Mouse (Mus musculus) ES-Bruce4 (cell line): ENCODE data around the gene Actl11. TPM values are rescaled to one million over a fixed set of nuclear protein-coding genes. Genes with fewer than 3 reads are reported as not detected.

Experiments
- H3K27ac ChIP-seq: 2 replicates; pipeline ENCODE4 v1.5.1; 2012; ENCODE audit warnings: low read length, inconsistent platforms; ENCODE audit not compliant: insufficient read depth
- H3K27me3 ChIP-seq: 2 replicates; pipeline ENCODE4 v1.6.1; 2012; ENCODE audit warnings: mild to moderate bottlenecking, low read length, inconsistent platforms; ENCODE audit not compliant: control insufficient read depth, poor library complexity, insufficient read depth, severe bottlenecking
- H3K36me3 ChIP-seq: 2 replicates; pipeline ENCODE4 v1.6.1; 2012; ENCODE audit warnings: inconsistent platforms, mild to moderate bottlenecking, low read length, moderate library complexity; ENCODE audit not compliant: control insufficient read depth, poor library complexity, insufficient read depth, severe bottlenecking
- H3K4me1 ChIP-seq: one replicate; pipeline ENCODE4 v1.8.1; 2011; ENCODE audit warnings: low read length; ENCODE audit not compliant: control insufficient read depth, insufficient read depth
- H3K4me3 ChIP-seq: 2 replicates; pipeline ENCODE4 v1.5.1; 2011; ENCODE audit warnings: low read depth, mild to moderate bottlenecking, low read length
- H3K9ac ChIP-seq: 2 replicates; pipeline ENCODE4 v1.6.1; 2012; ENCODE audit warnings: low read depth, mild to moderate bottlenecking, inconsistent platforms; ENCODE audit not compliant: poor library complexity, severe bottlenecking
- H3K9me3 ChIP-seq: replicated peaks from 2 replicates; pipeline ENCODE4 v1.6.1; 2012; ENCODE audit warnings: mild to moderate bottlenecking, low read length, inconsistent platforms; ENCODE audit not compliant: control insufficient read depth, poor library complexity, insufficient read depth, severe bottlenecking
- CTCF ChIP-seq: IDR thresholded peaks from one replicate; pipeline ENCODE4 v1.8.1; 2011; ENCODE audit warnings: low read depth, low read length
- EP300 ChIP-seq: IDR thresholded peaks from 2 replicates; pipeline ENCODE4 v1.6.1; 2011; ENCODE audit warnings: low read depth, low read length; ENCODE audit not compliant: insufficient read depth
- POLR2A ChIP-seq: IDR thresholded peaks from one replicate; pipeline ENCODE4 v1.8.1; 2011; ENCODE audit warnings: low read length; ENCODE audit not compliant: insufficient read depth
- polyA plus RNA-seq: library from polyadenylated mRNA; stranded (reverse); fragments of >200 nt; gene quantifications from 2 replicates; pipeline ENCODE4 v1.2.4, GENCODE M21; 2011; ENCODE audit warnings: low read depth; ENCODE audit not compliant: missing spikeins, insufficient read depth, insufficient read length

Gene Actl11
- polyA plus RNA-seq, 1 experiment = not detected

DNA sequence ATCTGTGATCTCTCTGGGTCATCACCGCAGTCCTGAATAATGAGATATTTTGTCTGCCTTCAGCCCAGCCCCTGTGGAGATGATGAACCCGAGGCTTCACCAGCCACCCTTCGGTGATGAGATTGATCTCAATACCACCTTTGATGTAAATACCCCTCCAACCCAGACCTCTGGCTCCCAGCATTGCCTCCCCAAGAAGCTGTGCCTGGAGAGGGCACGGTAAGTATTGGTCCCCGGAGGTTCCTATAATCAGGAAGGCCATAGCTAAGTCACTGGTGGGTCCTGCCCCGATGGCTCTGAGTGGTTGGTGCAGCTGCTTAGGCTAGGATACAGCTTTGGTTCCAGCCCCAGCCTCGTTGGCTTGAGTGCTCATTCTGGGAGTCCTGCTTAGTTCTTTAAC, 40.3 kb downstream of the Actl11 start:
- Histone ChIP-seq H3K9me3 (no peaks in the 10 kb centered on the region), H3K27me3 (no peaks in the 10 kb centered on the region), H3K27ac (no peak overlapping the region), H3K9ac (no peak overlapping the region), H3K4me3 (no peak overlapping the region), H3K36me3 (no peaks in the 10 kb centered on the region), H3K4me1 (no peaks in the 10 kb centered on the region)
- no peak for TF ChIP-seq EP300
- TF ChIP-seq CTCF = no peak
- no peak for TF ChIP-seq POLR2A

- Histone ChIP-seq H3K4me1 (no peaks in the 10 kb centered on the region), H3K27me3 (no peaks in the 10 kb centered on the region), H3K9ac (no peak overlapping the region), H3K4me3 (no peak overlapping the region), H3K27ac (no peak overlapping the region), H3K36me3 (no peaks in the 10 kb centered on the region), H3K9me3 (no peaks in the 10 kb centered on the region)
- TF ChIP-seq CTCF (no peak), EP300 (no peak), POLR2A (no peak)
Observed at GRCm38 (mm10) chr9:107970311-107970710, 42.0 kb downstream of the Actl11 start.

GRCm38 (mm10) chr9:107971690-107972541, 43.6 kb downstream of the Actl11 start:
- no peaks in the 10 kb centered on the region for H3K9me3 ChIP-seq
- H3K27me3 ChIP-seq = no peaks in the 10 kb centered on the region
- no peak overlapping the region for H3K9ac ChIP-seq
- no peaks in the 10 kb centered on the region for H3K4me1 ChIP-seq
- H3K4me3 ChIP-seq = no peak overlapping the region
- H3K27ac ChIP-seq = no peak overlapping the region
- TF ChIP-seq EP300 (no peak), CTCF (no peak), POLR2A (no peak)
- no peaks in the 10 kb centered on the region for H3K36me3 ChIP-seq

DNA sequence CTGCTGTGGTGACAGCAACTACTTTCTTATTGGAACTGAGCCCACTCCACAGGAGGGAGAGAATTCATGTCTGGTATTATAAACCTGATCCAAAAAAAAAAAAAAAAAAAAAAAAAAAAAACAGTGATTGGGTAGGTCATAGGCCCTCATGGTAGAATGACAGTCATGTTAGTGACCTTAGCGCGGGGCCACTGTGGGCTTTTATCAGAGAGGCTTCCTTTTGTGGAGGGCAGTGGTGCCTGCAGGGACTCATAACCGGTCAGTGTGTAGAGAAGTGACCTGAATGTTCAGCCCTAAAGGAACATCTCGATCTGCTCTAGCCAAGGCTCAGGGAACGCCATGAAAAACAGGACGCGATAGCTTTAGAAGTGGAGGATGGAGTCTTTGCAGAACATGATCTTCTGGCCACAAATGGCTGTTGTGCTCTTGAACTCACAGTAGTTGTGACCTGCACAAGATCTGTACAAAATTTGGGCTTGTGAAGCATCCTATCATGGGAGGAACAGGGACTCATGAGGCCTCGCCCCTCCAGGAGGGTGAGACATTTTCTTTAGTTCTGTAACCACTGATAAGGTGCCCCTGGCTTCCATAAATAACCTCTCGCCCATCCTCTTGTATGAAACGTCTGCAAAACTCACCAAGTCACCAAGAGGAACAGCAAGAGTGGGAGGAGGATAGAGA, 46.4 kb downstream of the Actl11 start:
- Histone ChIP-seq H3K36me3 (no peaks in the 10 kb centered on the region), H3K27ac (no peak overlapping the region), H3K4me1 (no peaks in the 10 kb centered on the region), H3K27me3 (no peaks in the 10 kb centered on the region), H3K9ac (no peak overlapping the region), H3K4me3 (no peak overlapping the region), H3K9me3 (no peaks in the 10 kb centered on the region)
- no peak for TF ChIP-seq CTCF
- no peak for TF ChIP-seq POLR2A

DNA sequence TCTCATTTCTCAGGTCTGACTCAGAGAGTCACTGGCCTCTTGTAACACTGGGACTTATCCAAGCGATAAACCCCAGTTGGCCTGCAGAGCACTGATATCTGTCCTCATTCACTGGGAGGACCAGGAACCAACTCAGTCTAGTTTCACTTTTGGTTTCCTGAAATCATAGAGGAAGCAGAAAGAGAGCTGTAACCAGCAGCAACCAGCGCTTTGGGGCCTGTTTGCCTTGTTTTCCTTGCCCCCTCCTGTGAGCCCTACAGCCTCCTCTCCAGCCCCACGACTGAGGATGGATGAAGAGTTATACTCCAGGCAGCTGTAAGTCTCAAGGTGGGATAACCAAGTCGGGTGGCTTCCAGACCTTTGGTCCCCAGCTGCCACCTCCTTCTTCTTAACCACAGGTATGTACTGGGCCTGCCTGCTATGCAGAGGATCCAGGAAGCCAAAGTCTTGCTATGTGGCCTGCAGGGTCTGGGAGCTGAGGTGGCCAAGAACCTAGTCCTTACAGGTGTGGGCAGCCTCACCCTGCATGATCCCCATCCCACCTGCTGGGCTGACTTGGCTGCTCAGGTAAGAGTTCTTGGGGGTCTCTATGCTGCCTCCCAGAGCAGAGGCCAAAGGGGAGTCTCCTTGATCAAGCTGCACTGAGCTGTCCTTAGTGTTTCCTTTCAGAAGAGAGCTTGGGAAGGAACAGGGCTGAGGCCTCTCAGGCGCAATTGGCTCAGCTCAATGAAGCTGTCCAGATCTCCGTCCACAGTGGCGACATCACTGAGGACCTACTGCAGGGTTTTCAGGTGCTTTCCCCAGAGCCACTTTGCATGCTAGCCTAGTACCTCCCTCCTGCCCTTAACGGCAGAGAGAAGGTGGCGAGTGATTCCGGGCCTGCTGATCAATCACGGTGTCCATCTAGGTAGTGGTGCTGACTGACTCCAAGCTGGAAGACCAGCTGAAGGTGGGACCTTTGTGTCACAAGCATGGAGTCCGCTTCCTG, 47.4 kb downstream of the Actl11 start, which contains the start of gene Uba7:
Gene Uba7, plus strand, starts transcription at position 107 of the 988 bp plus-strand sequence.
- Histone ChIP-seq H3K9me3 (no peaks in the 10 kb centered on the region), H3K36me3 (no peaks in the 10 kb centered on the region), H3K27me3 (no peaks in the 10 kb centered on the region), H3K27ac (no peak within 1 kb of the TSS), H3K9ac (no peak within 1 kb of the TSS), H3K4me1 (no peaks in the 10 kb centered on the region), H3K4me3 (no peak within 1 kb of the TSS)
- no peak for TF ChIP-seq POLR2A
- TF ChIP-seq CTCF = no peak
- TF ChIP-seq EP300 = no peak
